Mouse (Mus musculus): Measurements from ENCODE around the gene Ackr1. TPM values are rescaled to one million over a fixed set of nuclear protein-coding genes. Genes with fewer than 3 reads are reported as not detected.
A peak's percentile ranks its signal among the peaks of the same experiment; 100 is the strongest.

Ackr1 gene
- polyA plus RNA-seq, 1 experiment from 2014 or later, result 0.81 TPM

GRCm38 (mm10) chr1:173345112-173345511, 11.6 kb upstream of the Ackr1 start:
- Histone ChIP-seq H3K9ac (no peak overlapping the region), H3K36me3 (no peaks in the 10 kb centered on the region), H3K4me2 (no peak overlapping the region), H3K27me3 (no peaks in the 10 kb centered on the region), H3K9me3 (no peaks in the 10 kb centered on the region), H3K4me3 (no peak overlapping the region), H3K4me1 (0 out of 2 replicates have a peak, but pooled peaks cover 4% of the 10 kb centered on the region), H3K27ac (no peak overlapping the region)
- ATAC-seq (ENCODE audit: insufficient number of reproducible peaks, low FRiP score, low TSS enrichment, low read depth), result no peak
- 89% methylated on average over 4 of the region's 4 CpGs for WGBS

GRCm38 (mm10) chr1:173343934-173344333, 10.4 kb upstream of the Ackr1 start:
- Histone ChIP-seq H3K4me3 (no peak overlapping the region), H3K27me3 (no peaks in the 10 kb centered on the region), H3K9ac (no peak overlapping the region), H3K4me2 (no peak overlapping the region), H3K36me3 (no peaks in the 10 kb centered on the region), H3K4me1 (no peaks in the 10 kb centered on the region), H3K27ac (no peak overlapping the region), H3K9me3 (no peaks in the 10 kb centered on the region)
- ATAC-seq (ENCODE audit: insufficient number of reproducible peaks, low FRiP score, low TSS enrichment, low read depth), result no peak
- WGBS, result 78% methylated on average over 3 of the region's 3 CpGs

- ATAC-seq (ENCODE audit: insufficient number of reproducible peaks, low FRiP score, low TSS enrichment, low read depth), result no peak
- Histone ChIP-seq H3K4me2 (no peak overlapping the region), H3K9me3 (no peaks in the 10 kb centered on the region), H3K4me3 (no peak overlapping the region), H3K4me1 (no peaks in the 10 kb centered on the region), H3K27me3 (no peaks in the 10 kb centered on the region), H3K27ac (no peak overlapping the region), H3K9ac (no peak overlapping the region), H3K36me3 (no peaks in the 10 kb centered on the region)
- 74% methylated on average over 1 of the region's 1 CpGs for WGBS
Observed at GRCm38 (mm10) chr1:173342425-173342824, 8.9 kb upstream of the Ackr1 start.

- no peaks in the 10 kb centered on the region for H3K9me3 ChIP-seq
- H3K4me2 ChIP-seq, result no peak overlapping the region
- H3K4me3 ChIP-seq, result no peak overlapping the region
- H3K27ac ChIP-seq, result no peak overlapping the region
- no peak overlapping the region for H3K9ac ChIP-seq
- H3K27me3 ChIP-seq, result no peaks in the 10 kb centered on the region
- ATAC-seq (ENCODE audit: insufficient number of reproducible peaks, low FRiP score, low TSS enrichment, low read depth), result no peak
- H3K36me3 ChIP-seq, result no peaks in the 10 kb centered on the region
- 8% methylated on average over 2 of the region's 2 CpGs for WGBS
- H3K4me1 ChIP-seq, result no peaks in the 10 kb centered on the region
Observed at GRCm38 (mm10) chr1:173339543-173339942, 6.0 kb upstream of the Ackr1 start.

GRCm38 (mm10) chr1:173337008-173337407, 3.5 kb upstream of the Ackr1 start:
- Histone ChIP-seq H3K27me3 (no peaks in the 10 kb centered on the region), H3K4me3 (no peak overlapping the region), H3K36me3 (no peaks in the 10 kb centered on the region), H3K4me1 (no peaks in the 10 kb centered on the region), H3K9ac (no peak overlapping the region), H3K27ac (no peak overlapping the region), H3K9me3 (no peaks in the 10 kb centered on the region), H3K4me2 (no peak overlapping the region)
- 90% methylated on average over 10 of the region's 10 CpGs for WGBS
- ATAC-seq (ENCODE audit: insufficient number of reproducible peaks, low FRiP score, low TSS enrichment, low read depth), result no peak

GRCm38 (mm10) chr1:173335903-173336302, 2.4 kb upstream of the Ackr1 start:
- no peak overlapping the region for H3K4me2 ChIP-seq
- no peaks in the 10 kb centered on the region for H3K36me3 ChIP-seq
- H3K9me3 ChIP-seq, result no peaks in the 10 kb centered on the region
- H3K4me1 ChIP-seq, result no peaks in the 10 kb centered on the region
- H3K27me3 ChIP-seq, result no peaks in the 10 kb centered on the region
- no peak overlapping the region for H3K27ac ChIP-seq
- 0 out of 2 replicates have a peak, but pooled peaks have one; percentile 33 for ATAC-seq (ENCODE audit: insufficient number of reproducible peaks, low FRiP score, low TSS enrichment, low read depth)
- 64% methylated on average over 11 of the region's 11 CpGs for WGBS
- H3K4me3 ChIP-seq, result no peak overlapping the region
- no peak overlapping the region for H3K9ac ChIP-seq

- Histone ChIP-seq H3K9ac (no peak overlapping the region), H3K4me1 (no peaks in the 10 kb centered on the region), H3K36me3 (no peaks in the 10 kb centered on the region), H3K4me2 (no peak overlapping the region), H3K27me3 (no peaks in the 10 kb centered on the region), H3K4me3 (no peak overlapping the region), H3K9me3 (no peaks in the 10 kb centered on the region), H3K27ac (no peak overlapping the region)
- 85% methylated on average over 5 of the region's 5 CpGs for WGBS
- ATAC-seq (ENCODE audit: insufficient number of reproducible peaks, low FRiP score, low TSS enrichment, low read depth), result no peak
Observed at GRCm38 (mm10) chr1:173332418-173332817, 1.1 kb downstream of the Ackr1 start.

- Histone ChIP-seq H3K9me3 (no peaks in the 10 kb centered on the region), H3K4me1 (no peaks in the 10 kb centered on the region), H3K27me3 (no peaks in the 10 kb centered on the region), H3K4me2 (no peak overlapping the region), H3K4me3 (no peak overlapping the region), H3K9ac (no peak overlapping the region), H3K27ac (no peak overlapping the region), H3K36me3 (no peaks in the 10 kb centered on the region)
- ATAC-seq (ENCODE audit: insufficient number of reproducible peaks, low FRiP score, low TSS enrichment, low read depth), result no peak
- 80% methylated on average over 5 of the region's 5 CpGs for WGBS
Observed at GRCm38 (mm10) chr1:173329743-173330142, 3.8 kb downstream of the Ackr1 start.

GRCm38 (mm10) chr1:173329185-173329584, 4.4 kb downstream of the Ackr1 start:
- WGBS, result 51% methylated on average over 4 of the region's 4 CpGs
- Histone ChIP-seq H3K27ac (no peak overlapping the region), H3K9ac (no peak overlapping the region), H3K36me3 (no peaks in the 10 kb centered on the region), H3K9me3 (no peaks in the 10 kb centered on the region), H3K4me3 (no peak overlapping the region), H3K4me2 (no peak overlapping the region), H3K4me1 (no peaks in the 10 kb centered on the region), H3K27me3 (no peaks in the 10 kb centered on the region)
- ATAC-seq (ENCODE audit: insufficient number of reproducible peaks, low FRiP score, low TSS enrichment, low read depth), result no peak

GRCm38 (mm10) chr1:173328446-173328845, 5.1 kb downstream of the Ackr1 start:
- H3K4me1 ChIP-seq, result no peaks in the 10 kb centered on the region
- 53% methylated on average over 8 of the region's 8 CpGs for WGBS
- no peaks in the 10 kb centered on the region for H3K27me3 ChIP-seq
- H3K9me3 ChIP-seq, result no peaks in the 10 kb centered on the region
- no peak overlapping the region for H3K27ac ChIP-seq
- H3K4me3 ChIP-seq, result no peak overlapping the region
- no peak for ATAC-seq (ENCODE audit: insufficient number of reproducible peaks, low FRiP score, low TSS enrichment, low read depth)
- H3K4me2 ChIP-seq, result no peak overlapping the region
- no peak overlapping the region for H3K9ac ChIP-seq
- no peaks in the 10 kb centered on the region for H3K36me3 ChIP-seq

- no peak for ATAC-seq (ENCODE audit: insufficient number of reproducible peaks, low FRiP score, low TSS enrichment, low read depth)
- WGBS, result 76% methylated on average over 1 of the region's 1 CpGs
- H3K27ac ChIP-seq, result no peak overlapping the region
- H3K4me2 ChIP-seq, result no peak overlapping the region
- no peaks in the 10 kb centered on the region for H3K9me3 ChIP-seq
- no peak overlapping the region for H3K9ac ChIP-seq
- no peaks in the 10 kb centered on the region for H3K4me1 ChIP-seq
- no peak overlapping the region for H3K4me3 ChIP-seq
- H3K36me3 ChIP-seq, result no peaks in the 10 kb centered on the region
- H3K27me3 ChIP-seq, result no peaks in the 10 kb centered on the region
Observed at GRCm38 (mm10) chr1:173326552-173326951, 7.0 kb downstream of the Ackr1 start.

- H3K36me3 ChIP-seq, result no peaks in the 10 kb centered on the region
- no peak overlapping the region for H3K4me2 ChIP-seq
- H3K4me1 ChIP-seq, result no peaks in the 10 kb centered on the region
- no peaks in the 10 kb centered on the region for H3K9me3 ChIP-seq
- no peak overlapping the region for H3K9ac ChIP-seq
- H3K27me3 ChIP-seq, result no peaks in the 10 kb centered on the region
- H3K4me3 ChIP-seq, result no peak overlapping the region
- no peak overlapping the region for H3K27ac ChIP-seq
- WGBS, result 83% methylated on average over 1 of the region's 1 CpGs
- no peak for ATAC-seq (ENCODE audit: insufficient number of reproducible peaks, low FRiP score, low TSS enrichment, low read depth)
Observed at GRCm38 (mm10) chr1:173325395-173325794, 8.2 kb downstream of the Ackr1 start.

GRCm38 (mm10) chr1:173324961-173325360, 8.6 kb downstream of the Ackr1 start:
- Histone ChIP-seq H3K9me3 (no peaks in the 10 kb centered on the region), H3K36me3 (no peaks in the 10 kb centered on the region), H3K4me1 (no peaks in the 10 kb centered on the region), H3K9ac (no peak overlapping the region), H3K27ac (no peak overlapping the region), H3K27me3 (no peaks in the 10 kb centered on the region), H3K4me2 (no peak overlapping the region), H3K4me3 (no peak overlapping the region)
- no peak for ATAC-seq (ENCODE audit: insufficient number of reproducible peaks, low FRiP score, low TSS enrichment, low read depth)
- 57% methylated on average over 4 of the region's 4 CpGs for WGBS

Measured in limb, embryonic 15.5 days (tissue).